Mouse (Mus musculus): ENCODE data around the gene Hist1h2bc. TPM values are rescaled to one million over a fixed set of nuclear protein-coding genes. Genes with fewer than 3 reads are reported as not detected.

The Hist1h2bc gene
- polyA plus RNA-seq, 1 experiment from 2014 or later = 22.1 TPM

GRCm38 (mm10) chr13:23728472-23729191 is 44.6 kb downstream of the Hist1h2bc start:
- Histone ChIP-seq H3K4me3 (no peak overlapping the region), H3K4me1 (peaks cover 7% of the 10 kb centered on the region), H3K9me3 (replicated peaks) (no peaks in the 10 kb centered on the region), H3K27ac (replicated peaks) (no peak overlapping the region), H3K36me3 (no peaks in the 10 kb centered on the region), H3K27me3 (ENCODE audit: low read depth, poor library complexity, severe bottlenecking) (no peaks in the 10 kb centered on the region)
- DNase-seq (ENCODE audit: low spot score) = peak; percentile 9
- 86% methylated on average over 18 of the region's 18 CpGs for WGBS

GRCm38 (mm10) chr13:23729192-23729525 is 45.2 kb downstream of the Hist1h2bc start:
- Histone ChIP-seq H3K9me3 (replicated peaks) (no peaks in the 10 kb centered on the region), H3K4me3 (no peak overlapping the region), H3K27me3 (ENCODE audit: low read depth, poor library complexity, severe bottlenecking) (no peaks in the 10 kb centered on the region), H3K4me1 (peaks cover 6% of the 10 kb centered on the region), H3K36me3 (no peaks in the 10 kb centered on the region), H3K27ac (replicated peaks) (no peak overlapping the region)
- DNase-seq (ENCODE audit: low spot score) = no peak
- WGBS = 91% methylated on average over 9 of the region's 9 CpGs

- H3K27ac ChIP-seq (replicated peaks) = no peak overlapping the region
- no peaks in the 10 kb centered on the region for H3K9me3 ChIP-seq (replicated peaks)
- no peak overlapping the region for H3K4me3 ChIP-seq
- WGBS = 95% methylated on average over 5 of the region's 5 CpGs
- H3K4me1 ChIP-seq = peaks cover 3% of the 10 kb centered on the region
- DNase-seq (ENCODE audit: low spot score) = peak; percentile 6
- no peaks in the 10 kb centered on the region for H3K36me3 ChIP-seq
- no peaks in the 10 kb centered on the region for H3K27me3 ChIP-seq (ENCODE audit: low read depth, poor library complexity, severe bottlenecking)
Measured at GRCm38 (mm10) chr13:23729706-23730105, 45.7 kb downstream of the Hist1h2bc start.

- WGBS = 67% methylated on average over 8 of the region's 8 CpGs
- no peaks in the 10 kb centered on the region for H3K27me3 ChIP-seq (ENCODE audit: low read depth, poor library complexity, severe bottlenecking)
- no peaks in the 10 kb centered on the region for H3K36me3 ChIP-seq
- no peaks in the 10 kb centered on the region for H3K9me3 ChIP-seq (replicated peaks)
- no peak overlapping the region for H3K4me3 ChIP-seq
- no peaks in the 10 kb centered on the region for H3K4me1 ChIP-seq
- 0 out of 2 replicates have a peak overlapping the region, but pooled peaks have one; percentile 33 for H3K27ac ChIP-seq (replicated peaks)
- peak; percentile 11 for DNase-seq (ENCODE audit: low spot score)
Measured at GRCm38 (mm10) chr13:23730479-23730878, 46.5 kb downstream of the Hist1h2bc start.

- no peaks in the 10 kb centered on the region for H3K4me1 ChIP-seq
- DNase-seq (ENCODE audit: low spot score) = no peak
- no peak overlapping the region for H3K27ac ChIP-seq (replicated peaks)
- no peak overlapping the region for H3K4me3 ChIP-seq
- H3K27me3 ChIP-seq (ENCODE audit: low read depth, poor library complexity, severe bottlenecking) = no peaks in the 10 kb centered on the region
- 31% methylated on average over 8 of the region's 8 CpGs for WGBS
- no peaks in the 10 kb centered on the region for H3K36me3 ChIP-seq
- H3K9me3 ChIP-seq (replicated peaks) = no peaks in the 10 kb centered on the region
Measured at GRCm38 (mm10) chr13:23732156-23732804, 48.3 kb downstream of the Hist1h2bc start.

GRCm38 (mm10) chr13:23737091-23737490 is 53.1 kb downstream of the Hist1h2bc start:
- Histone ChIP-seq H3K4me3 (no peak overlapping the region), H3K27me3 (ENCODE audit: low read depth, poor library complexity, severe bottlenecking) (no peaks in the 10 kb centered on the region), H3K9me3 (replicated peaks) (no peaks in the 10 kb centered on the region), H3K27ac (replicated peaks) (peak overlapping the region; percentile 96; the same call in 1 of the 2 replicates), H3K36me3 (no peaks in the 10 kb centered on the region), H3K4me1 (peaks cover 32% of the 10 kb centered on the region)
- WGBS = 81% methylated on average over 5 of the region's 5 CpGs
- no peak for DNase-seq (ENCODE audit: low spot score)

GRCm38 (mm10) chr13:23738041-23738440 is 54.0 kb downstream of the Hist1h2bc start:
- H3K4me1 ChIP-seq = peaks cover 34% of the 10 kb centered on the region
- WGBS = 22% methylated on average over 4 of the region's 4 CpGs
- H3K9me3 ChIP-seq (replicated peaks) = no peaks in the 10 kb centered on the region
- H3K36me3 ChIP-seq = no peaks in the 10 kb centered on the region
- peak overlapping the region; percentile 96 for H3K27ac ChIP-seq (replicated peaks)
- no peak for DNase-seq (ENCODE audit: low spot score)
- H3K4me3 ChIP-seq = peak overlapping the region; percentile 67
- H3K27me3 ChIP-seq (ENCODE audit: low read depth, poor library complexity, severe bottlenecking) = no peaks in the 10 kb centered on the region

- H3K36me3 ChIP-seq = no peaks in the 10 kb centered on the region
- DNase-seq (ENCODE audit: low spot score) = peak; percentile 91
- WGBS = under 1% methylated on average over 38 of the region's 38 CpGs
- peaks cover 34% of the 10 kb centered on the region for H3K4me1 ChIP-seq
- no peaks in the 10 kb centered on the region for H3K27me3 ChIP-seq (ENCODE audit: low read depth, poor library complexity, severe bottlenecking)
- H3K9me3 ChIP-seq (replicated peaks) = no peaks in the 10 kb centered on the region
- H3K27ac ChIP-seq (replicated peaks) = peak within 1 kb of the TSS; percentile 96
- peak within 1 kb of the TSS; percentile 67 for H3K4me3 ChIP-seq
Measured at GRCm38 (mm10) chr13:23738677-23739068, 54.7 kb downstream of the Hist1h2bc start, which contains the start of gene Hist1h1c. Hist1h1c (plus strand) TSS chr13:23738808.

GRCm38 (mm10) chr13:23739069-23739921 is 55.3 kb downstream of the Hist1h2bc start:
- Histone ChIP-seq H3K27ac (replicated peaks) (peak overlapping the region; percentile 96), H3K9me3 (replicated peaks) (no peaks in the 10 kb centered on the region), H3K27me3 (ENCODE audit: low read depth, poor library complexity, severe bottlenecking) (no peaks in the 10 kb centered on the region), H3K36me3 (no peaks in the 10 kb centered on the region), H3K4me1 (peaks cover 39% of the 10 kb centered on the region), H3K4me3 (peak overlapping the region; percentile 67)
- WGBS = under 1% methylated on average over 39 of the region's 39 CpGs
- peak; percentile 89 for DNase-seq (ENCODE audit: low spot score)

- peak overlapping the region; percentile 96 for H3K27ac ChIP-seq (replicated peaks)
- H3K9me3 ChIP-seq (replicated peaks) = no peaks in the 10 kb centered on the region
- 2% methylated on average over 14 of the region's 14 CpGs for WGBS
- DNase-seq (ENCODE audit: low spot score) = no peak
- no peaks in the 10 kb centered on the region for H3K27me3 ChIP-seq (ENCODE audit: low read depth, poor library complexity, severe bottlenecking)
- H3K4me1 ChIP-seq = peaks cover 45% of the 10 kb centered on the region
- no peaks in the 10 kb centered on the region for H3K36me3 ChIP-seq
- H3K4me3 ChIP-seq = peak overlapping the region; percentile 67
Measured at GRCm38 (mm10) chr13:23739922-23740252, 55.9 kb downstream of the Hist1h2bc start.

- peak overlapping the region; percentile 96 for H3K27ac ChIP-seq (replicated peaks)
- H3K4me1 ChIP-seq = peaks cover 46% of the 10 kb centered on the region
- DNase-seq (ENCODE audit: low spot score) = peak; percentile 12
- WGBS = 42% methylated on average over 13 of the region's 13 CpGs
- H3K4me3 ChIP-seq = peak overlapping the region; percentile 67
- H3K9me3 ChIP-seq (replicated peaks) = no peaks in the 10 kb centered on the region
- no peaks in the 10 kb centered on the region for H3K27me3 ChIP-seq (ENCODE audit: low read depth, poor library complexity, severe bottlenecking)
- H3K36me3 ChIP-seq = no peaks in the 10 kb centered on the region
Measured at GRCm38 (mm10) chr13:23740256-23740840, 56.3 kb downstream of the Hist1h2bc start.

GRCm38 (mm10) chr13:23740910-23741309 is 56.9 kb downstream of the Hist1h2bc start:
- peaks cover 46% of the 10 kb centered on the region for H3K4me1 ChIP-seq
- no peaks in the 10 kb centered on the region for H3K9me3 ChIP-seq (replicated peaks)
- H3K4me3 ChIP-seq = peak overlapping the region; percentile 67
- no peaks in the 10 kb centered on the region for H3K27me3 ChIP-seq (ENCODE audit: low read depth, poor library complexity, severe bottlenecking)
- H3K36me3 ChIP-seq = no peaks in the 10 kb centered on the region
- WGBS = 63% methylated on average over 5 of the region's 5 CpGs
- no peak for DNase-seq (ENCODE audit: low spot score)
- peak overlapping the region; percentile 96 for H3K27ac ChIP-seq (replicated peaks)

Measured in midbrain, embryonic 10.5 days (tissue).